Mouse (Mus musculus) bone marrow, adult 2 months (tissue): ENCODE results near the gene Clcf1.

ENCODE experiments used
- CTCF ChIP-seq: fragments of 200-500 bp; IDR thresholded peaks from 2 replicates; pipeline ENCODE4 v1.5.1; 2011; ENCODE audit warnings: low read length, control low read depth; ENCODE audit not compliant: control insufficient read depth, insufficient read depth
- POLR2A ChIP-seq: fragments of 200-500 bp; IDR thresholded peaks from 2 replicates; pipeline ENCODE4 v1.6.1; 2011; ENCODE audit warnings: low read depth, mild to moderate bottlenecking, control low read depth, low read length, borderline replicate concordance; ENCODE audit not compliant: control insufficient read depth

DNA sequence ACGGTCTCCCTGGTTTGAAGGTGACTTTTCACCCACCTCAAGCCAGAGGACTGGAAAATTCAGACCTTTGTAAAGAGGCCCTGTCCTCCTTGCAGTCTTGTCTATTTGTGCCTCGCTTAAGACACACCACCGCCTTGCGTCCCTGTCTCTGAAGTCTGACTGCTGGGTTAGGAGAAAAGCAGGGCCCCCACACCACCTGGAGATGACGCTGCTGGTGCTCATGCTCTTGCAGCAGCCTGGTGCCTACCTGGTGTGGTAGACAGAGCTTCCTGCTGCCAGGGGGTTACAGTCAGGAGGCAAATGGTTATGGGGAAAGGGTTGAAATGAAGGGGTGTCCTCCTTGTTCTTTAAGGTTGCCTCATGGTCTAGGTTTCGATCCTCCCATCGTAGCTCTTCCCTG, 40.2 kb downstream of the Clcf1 start:
- TF ChIP-seq POLR2A (no peak), CTCF (no peak)
